Mouse (Mus musculus) hindbrain, embryonic 12.5 days (tissue): ENCODE data around the gene Olfr1416. TPM values are rescaled to one million over a fixed set of nuclear protein-coding genes. Genes with fewer than 3 reads are reported as not detected.

ENCODE experiments used
- microRNA-seq: library from miRNA; unstranded; fragments of <30 nt; microRNA quantifications from one replicate; pipeline ENCODE4, GENCODE M21; 2017
- polyA plus RNA-seq: library from polyadenylated mRNA; unstranded; fragments of >200 nt; fragmentation: Nextera tagmentation; extraction: Ambion mirVana; gene quantifications from 2 replicates; pipeline ENCODE4 v1.2.1, GENCODE M21; 2016

Gene Olfr1416
- polyA plus RNA-seq, 1 experiment from 2014 or later = not detected

Small RNAs within 50 kb of the gene (microRNA-seq; reads per million reads assigned to microRNA genes)
- 5.2 reads per million, percentile 13 among the genes with 10 or more reads in this experiment for gene Mir6900

Other genes starting within 250 kb of the Olfr1416 start
- gene Ndufa10, start 11.3 kb downstream of the Olfr1416 start, polyA plus RNA-seq = 211 and 248 TPM in 2 replicates
- gene Olfr1415, start 11.0 kb upstream of the Olfr1416 start, polyA plus RNA-seq = not detected in 2 replicates
- not detected in 2 replicates for gene Olfr1414, start 33.5 kb upstream of the Olfr1416 start, polyA plus RNA-seq
- gene Olfr1413, start 86.2 kb upstream of the Olfr1416 start, polyA plus RNA-seq = not detected in 2 replicates
- not detected in 2 replicates for gene Olfr1412, start 100.7 kb upstream of the Olfr1416 start, polyA plus RNA-seq
- gene Olfr1411, start 109.3 kb upstream of the Olfr1416 start, polyA plus RNA-seq = not detected in 2 replicates
- not detected in 2 replicates for gene Olfr1410, start 120.7 kb upstream of the Olfr1416 start, polyA plus RNA-seq
- not detected in 2 replicates for gene Olfr12, start 132.7 kb upstream of the Olfr1416 start, polyA plus RNA-seq
- 333 and 394 TPM in 2 replicates for gene Cops9, start 156.9 kb upstream of the Olfr1416 start, polyA plus RNA-seq
- gene Otos, start 163.7 kb upstream of the Olfr1416 start, polyA plus RNA-seq = not detected in 2 replicates